Mouse (Mus musculus) C2C12 (cell line): ENCODE measurements around the gene Gm17359.

Experiments used
- CTCF ChIP-seq: IDR thresholded peaks from one replicate; pipeline ENCODE4 v1.5.1; 2011; ENCODE audit not compliant: control insufficient read depth, insufficient read depth, insufficient read length
- FOSL1 ChIP-seq: IDR thresholded peaks from one replicate; pipeline ENCODE4 v1.8.0; 2011; ENCODE audit warnings: mild to moderate bottlenecking, low read length; ENCODE audit not compliant: poor library complexity, insufficient read depth, severe bottlenecking
- MYOG ChIP-seq: IDR thresholded peaks from one replicate; pipeline ENCODE4 v1.6.1; 2011; ENCODE audit not compliant: control insufficient read depth, insufficient read length; ENCODE audit errors: extremely low read depth
- USF1 ChIP-seq: IDR thresholded peaks from one replicate; pipeline ENCODE4 v1.6.1; 2011; ENCODE audit warnings: low read depth, mild to moderate bottlenecking, control low read depth, moderate library complexity

DNA sequence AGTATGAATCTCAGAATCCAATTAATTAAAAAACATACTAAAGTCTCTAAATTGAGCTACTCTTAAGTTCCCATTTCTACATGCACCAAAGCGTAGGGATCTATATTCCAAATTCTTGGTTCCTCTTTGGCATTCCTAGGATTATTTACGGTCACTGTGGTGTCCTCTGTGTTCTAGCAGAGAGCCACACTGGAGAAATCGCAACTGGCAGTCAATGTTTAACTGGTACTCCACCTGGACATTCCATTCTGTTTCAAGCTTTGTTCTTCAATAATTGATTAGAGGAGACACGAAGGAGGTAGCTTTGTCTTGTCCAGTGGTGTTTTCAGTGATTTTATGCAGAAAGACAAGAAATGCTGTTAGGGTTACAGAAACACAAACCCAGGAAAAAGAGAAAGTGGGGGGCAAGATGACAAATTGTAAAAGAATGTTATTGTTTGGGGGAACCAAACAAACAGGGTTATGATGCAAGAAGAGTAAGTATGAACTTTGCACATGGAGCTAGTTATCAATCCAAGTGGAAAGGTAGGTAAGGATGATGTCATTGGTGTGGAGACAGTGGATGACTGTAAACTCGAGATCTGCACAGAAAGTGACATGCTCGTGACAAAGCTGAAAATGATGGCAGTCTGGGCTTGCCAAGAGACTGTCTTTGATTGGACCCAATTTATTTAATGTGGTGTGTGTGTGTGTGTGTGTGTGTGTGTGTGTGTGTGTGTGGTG lies 43.6 kb downstream of the Gm17359 start:
- no peak for TF ChIP-seq CTCF
- TF ChIP-seq FOSL1: no peak
- TF ChIP-seq USF1: no peak
- no peak for TF ChIP-seq MYOG
